Mouse (Mus musculus): ENCODE measurements around the gene Fgd2. TPM values are rescaled to one million over a fixed set of nuclear protein-coding genes. Genes with fewer than 3 reads are reported as not detected.

The Fgd2 gene
- polyA plus RNA-seq, 1 experiment = 56.0 TPM

DNA sequence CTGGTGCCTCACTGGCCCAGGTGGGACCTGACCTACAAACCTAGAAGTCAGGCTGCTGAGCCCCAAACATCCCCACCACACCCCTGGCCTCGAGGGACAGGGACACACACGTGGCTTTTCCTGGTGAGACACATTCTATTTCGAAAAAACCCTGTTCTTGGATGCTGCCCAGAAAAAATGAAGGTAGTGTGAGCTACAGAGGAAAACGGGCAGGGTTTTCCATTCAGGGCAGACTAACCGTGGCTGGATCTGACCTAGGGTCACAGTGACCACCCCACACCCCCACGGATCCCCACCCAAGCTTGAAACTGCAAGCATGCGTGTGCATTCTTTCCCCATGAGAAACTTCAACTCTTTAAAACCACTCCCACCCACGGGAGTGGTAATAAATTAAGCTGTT is 67.5 kb downstream of the Fgd2 start:
- no peaks in the 10 kb centered on the region for H3K36me3 ChIP-seq (ENCODE audit: control insufficient read depth, insufficient read depth, low read length)
- no peak overlapping the region for H3K4me3 ChIP-seq (ENCODE audit: control insufficient read depth, insufficient read depth, low read length)
- H3K27ac ChIP-seq (ENCODE audit: control insufficient read depth, insufficient read depth, low read length) = no peak overlapping the region
- TF ChIP-seq CTCF (IDR thresholded peaks at IDR 0.05; ENCODE audit: borderline replicate concordance, control insufficient read depth, extremely low read depth, insufficient read depth, low read length, poor library complexity) = no peak
- H3K4me1 ChIP-seq (replicated peaks; ENCODE audit: control insufficient read depth, insufficient read depth, low read length) = peaks cover 22% of the 10 kb centered on the region
- H3K27me3 ChIP-seq (ENCODE audit: control insufficient read depth, insufficient read depth, low read length) = no peaks in the 10 kb centered on the region
- no peak for DNase-seq
- 55% methylated on average over 8 of the region's 8 CpGs for WGBS

DNA sequence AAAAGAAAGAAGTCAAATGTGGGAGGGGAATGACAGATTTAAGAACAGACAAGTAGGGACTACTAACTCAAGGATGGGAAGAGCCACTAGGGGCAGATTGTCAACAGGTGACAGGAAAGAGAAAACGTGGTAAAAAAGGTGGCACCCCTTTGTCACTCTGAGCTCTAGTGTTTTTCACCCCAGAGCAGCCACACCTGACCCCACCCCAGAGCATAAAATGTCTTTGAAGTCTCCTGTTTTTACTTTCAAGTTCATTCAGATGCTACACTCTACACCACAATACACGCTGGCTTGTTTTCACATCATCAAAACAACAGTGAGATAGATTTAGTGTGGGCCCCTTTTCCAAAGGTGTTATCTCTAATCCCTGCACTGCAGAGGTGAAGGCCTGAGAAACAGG is 68.1 kb downstream of the Fgd2 start:
- no peak for DNase-seq

More for the DNA sequence above, 68.1 kb downstream of the Fgd2 start:
- Histone ChIP-seq H3K27me3 (ENCODE audit: control insufficient read depth, insufficient read depth, low read length) (no peaks in the 10 kb centered on the region), H3K27ac (ENCODE audit: control insufficient read depth, insufficient read depth, low read length) (no peak overlapping the region), H3K36me3 (ENCODE audit: control insufficient read depth, insufficient read depth, low read length) (no peaks in the 10 kb centered on the region), H3K4me1 (replicated peaks; ENCODE audit: control insufficient read depth, insufficient read depth, low read length) (peaks cover 22% of the 10 kb centered on the region), H3K4me3 (ENCODE audit: control insufficient read depth, insufficient read depth, low read length) (no peak overlapping the region)
- 9% methylated on average over 2 of the region's 2 CpGs for WGBS
- TF ChIP-seq CTCF (IDR thresholded peaks at IDR 0.05; ENCODE audit: borderline replicate concordance, control insufficient read depth, extremely low read depth, insufficient read depth, low read length, poor library complexity) (no peak), POLR2A (IDR thresholded peaks at IDR 0.05; ENCODE audit: control insufficient read depth, extremely low read depth, insufficient read depth, low read length, poor library complexity) (no peak)

Other genes with a start within 250 kb of the Fgd2 start
- 8.3 and 8.9 TPM in 2 replicates for gene Rab44, start 246.8 kb upstream of the Fgd2 start, polyA plus RNA-seq (2012; rRNA removed)
- gene Cpne5, start 122.7 kb upstream of the Fgd2 start, polyA plus RNA-seq (2012; rRNA removed) = 4.6 and 5.0 TPM in 2 replicates
- gene Ppil1, start 96.7 kb upstream of the Fgd2 start, polyA plus RNA-seq (2012; rRNA removed) = 57.1 and 65.9 TPM in 2 replicates
- 46.0 and 61.3 TPM in 2 replicates for gene BC004004, start 92.1 kb upstream of the Fgd2 start, polyA plus RNA-seq (2012; rRNA removed)
- gene Pi16, start 43.2 kb upstream of the Fgd2 start, polyA plus RNA-seq (2012; rRNA removed) = 22.7 and 24.5 TPM in 2 replicates
- 332 and 354 TPM in 2 replicates for gene Mtch1, start 13.0 kb upstream of the Fgd2 start, polyA plus RNA-seq (2012; rRNA removed)
- 92.7 and 128 TPM in 2 replicates for gene Pim1, start 129.8 kb downstream of the Fgd2 start, polyA plus RNA-seq (2012; rRNA removed)
- gene Gm17657, start 188.7 kb downstream of the Fgd2 start, polyA plus RNA-seq (2012; rRNA removed) = not detected in 2 replicates
- gene Tbc1d22b, start 188.9 kb downstream of the Fgd2 start, polyA plus RNA-seq (2012; rRNA removed) = 47.8 and 55.8 TPM in 2 replicates
- gene Tmem217, start 191.5 kb downstream of the Fgd2 start, polyA plus RNA-seq (2012; rRNA removed) = 0.49 and 0.62 TPM in 2 replicates

Data from thymus, adult 2 months (tissue).